Mouse (Mus musculus): ENCODE results near the gene Lpar6.

DNA sequence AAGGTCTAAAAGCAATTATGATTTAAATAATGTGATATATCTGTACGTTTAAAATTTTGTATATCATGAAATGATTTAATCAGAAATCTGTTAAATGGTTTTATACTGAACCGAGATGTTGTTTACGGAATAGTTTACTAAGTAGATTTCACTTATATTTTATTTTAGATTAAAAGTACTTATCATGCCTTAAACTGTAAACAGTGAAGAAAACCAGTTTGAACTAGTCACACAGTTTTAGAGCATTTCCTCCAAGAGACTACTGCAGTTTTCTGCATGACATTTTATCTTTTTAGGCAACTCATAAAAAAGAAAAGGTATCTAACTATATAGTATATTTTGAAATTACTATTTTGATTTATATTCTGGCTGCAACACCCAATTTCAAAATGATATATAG is 2.2 kb downstream of the Lpar6 start:
- TF ChIP-seq CTCF (IDR thresholded peaks at IDR 0.05; ENCODE audit: extremely low read depth, insufficient read depth, low read length) (no peak), POLR2A (IDR thresholded peaks at IDR 0.05; ENCODE audit: extremely low read depth, insufficient read depth, low read length) (no peak)
